Mouse (Mus musculus): ENCODE data around the gene Blvrb. TPM values are rescaled to one million over a fixed set of nuclear protein-coding genes. Genes with fewer than 3 reads are reported as not detected.

Gene Blvrb
- 56.7 TPM for polyA plus RNA-seq (2014; fragmentation: Illumina TruSeq; extraction: RNeasy Lipid Tissue Mini Kit (QIAGEN cat#74804); ENCODE audit: low read depth, low replicate concordance)

DNA sequence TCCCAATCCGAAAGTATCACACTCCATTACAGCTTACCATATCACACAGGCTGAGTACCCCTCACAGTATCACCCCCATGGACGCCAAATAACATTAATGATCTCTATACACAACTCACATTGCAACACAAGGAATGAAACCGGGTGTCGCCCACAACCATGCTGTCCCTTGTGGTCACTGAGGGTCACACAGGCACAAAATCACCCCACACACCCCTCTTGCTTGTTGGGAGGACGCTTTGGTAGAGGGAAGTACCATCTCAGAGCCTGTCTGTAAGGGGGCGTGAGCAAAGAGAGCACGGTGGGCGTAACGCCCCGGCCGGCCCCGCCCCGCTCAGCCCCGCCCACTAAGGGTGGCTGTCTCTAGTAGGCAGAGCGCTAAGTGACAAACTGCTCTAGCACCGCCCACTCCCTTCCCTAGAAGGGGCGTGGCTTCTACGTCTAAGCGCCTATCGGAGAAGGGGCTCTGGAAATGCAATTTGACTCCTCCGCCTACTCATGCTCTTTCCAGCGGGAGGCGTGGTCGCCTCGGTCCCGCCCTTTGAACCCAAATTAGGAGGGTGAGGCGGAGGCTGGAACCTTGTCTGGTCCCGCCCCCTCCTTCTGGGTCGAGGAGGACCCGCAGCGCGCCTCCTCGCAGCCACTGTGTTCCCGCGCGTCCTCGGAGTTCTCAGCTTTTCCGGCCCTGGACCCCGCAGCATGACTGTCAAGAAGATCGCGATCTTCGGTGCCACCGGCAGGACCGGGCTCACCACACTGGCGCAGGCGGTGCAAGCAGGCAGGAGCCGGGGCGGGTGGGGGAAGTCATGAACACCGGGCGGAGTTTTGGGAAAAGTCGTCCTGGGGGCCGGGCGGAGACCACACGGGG lies at the start of gene Blvrb, which contains the start of gene Sptbn4:
Blvrb (plus strand) TSS at position 560 of the 868 bp plus-strand sequence.
Sptbn4 (minus strand) TSS at position 268 of the 868 bp plus-strand sequence.

DNA sequence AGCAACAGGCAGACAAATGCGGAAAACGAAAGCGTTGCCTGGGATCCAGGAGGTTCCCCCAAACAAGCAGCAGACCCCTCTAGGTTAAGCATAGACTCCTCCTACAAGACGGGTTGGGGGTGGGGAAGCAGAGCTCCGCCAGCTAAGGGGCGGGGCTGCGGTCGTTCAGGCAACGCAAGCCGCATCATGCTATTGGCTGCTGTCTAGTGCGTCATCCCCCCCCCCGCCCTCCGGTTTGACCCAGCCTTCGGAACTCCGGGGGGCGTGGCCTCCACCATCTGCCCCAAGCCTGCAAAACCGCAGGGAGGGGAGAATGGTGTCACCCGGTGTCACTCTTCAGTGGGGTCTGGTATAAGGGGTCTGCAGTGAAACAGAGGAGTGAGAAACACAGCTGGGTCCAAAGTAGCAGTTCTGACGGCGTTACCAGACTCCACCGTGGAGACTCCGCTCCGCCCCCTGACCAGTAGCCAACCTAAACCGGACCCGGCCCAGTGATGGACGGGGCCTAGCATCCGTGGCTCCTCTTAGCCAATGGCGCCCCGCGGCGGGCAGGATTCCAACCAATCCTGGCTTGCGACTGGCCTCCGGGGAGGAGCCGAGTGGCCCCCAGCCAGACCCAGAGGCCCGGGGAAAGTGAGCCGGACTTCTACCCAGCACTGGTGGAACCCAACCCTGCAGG lies 25.5 kb downstream of the Blvrb start, which contains the start of gene Sertad3:
Sertad3 (plus strand) TSS at position 613 of the 679 bp plus-strand sequence.

GRCm38 (mm10) chr7:27486770-27487697 lies 39.3 kb downstream of the Blvrb start, which contains the start of gene Sertad1:
Sertad1 (plus strand) TSS chr7:27486910.

DNA sequence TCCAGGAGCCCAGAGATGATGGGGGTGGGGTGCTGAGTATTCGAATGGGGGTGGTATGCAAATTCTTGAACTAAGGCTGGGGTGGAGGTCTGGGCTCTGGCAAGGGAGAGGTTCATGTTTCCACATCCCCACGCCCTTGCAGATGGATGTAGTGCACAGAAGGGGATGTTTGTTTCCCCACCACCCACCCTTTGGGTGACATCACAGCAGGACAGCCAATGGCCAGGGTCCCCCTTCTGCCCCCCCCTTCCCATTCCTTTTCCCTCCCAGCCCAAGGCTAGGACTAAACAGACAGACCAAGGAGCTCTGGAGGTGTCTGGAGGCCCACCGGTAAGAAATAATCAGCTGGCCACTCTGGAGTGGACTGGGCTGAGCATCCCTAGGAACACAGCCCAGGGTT lies 51.3 kb downstream of the Blvrb start, which contains the start of gene Prx:
Prx (plus strand) TSS at position 289 of the 400 bp plus-strand sequence.

Other genes with a start within 250 kb of the Blvrb start
- 9.1 TPM for gene Itpkc, start 219.3 kb upstream of the Blvrb start, polyA plus RNA-seq (2014; fragmentation: Illumina TruSeq; extraction: RNeasy Lipid Tissue Mini Kit (QIAGEN cat#74804); ENCODE audit: low read depth, low replicate concordance)
- 26.0 TPM for gene Coq8b, start 215.0 kb upstream of the Blvrb start, polyA plus RNA-seq (2014; fragmentation: Illumina TruSeq; extraction: RNeasy Lipid Tissue Mini Kit (QIAGEN cat#74804); ENCODE audit: low read depth, low replicate concordance)
- gene Numbl, start 189.5 kb upstream of the Blvrb start, polyA plus RNA-seq (2014; fragmentation: Illumina TruSeq; extraction: RNeasy Lipid Tissue Mini Kit (QIAGEN cat#74804); ENCODE audit: low read depth, low replicate concordance), result 11.0 TPM
- 175 TPM for gene Ltbp4, start 110.3 kb upstream of the Blvrb start, polyA plus RNA-seq (2014; fragmentation: Illumina TruSeq; extraction: RNeasy Lipid Tissue Mini Kit (QIAGEN cat#74804); ENCODE audit: low read depth, low replicate concordance)
- 27.0 TPM for gene Shkbp1, start 92.0 kb upstream of the Blvrb start, polyA plus RNA-seq (2014; fragmentation: Illumina TruSeq; extraction: RNeasy Lipid Tissue Mini Kit (QIAGEN cat#74804); ENCODE audit: low read depth, low replicate concordance)
- 1.2 TPM for gene Gm20479, start 90.6 kb upstream of the Blvrb start, polyA plus RNA-seq (2014; fragmentation: Illumina TruSeq; extraction: RNeasy Lipid Tissue Mini Kit (QIAGEN cat#74804); ENCODE audit: low read depth, low replicate concordance)
- gene Sptbn4, start 292 bp upstream of the Blvrb start, polyA plus RNA-seq (2014; fragmentation: Illumina TruSeq; extraction: RNeasy Lipid Tissue Mini Kit (QIAGEN cat#74804); ENCODE audit: low read depth, low replicate concordance), result 0.56 TPM
- 7.5 TPM for gene Sertad3, start 25.8 kb downstream of the Blvrb start, polyA plus RNA-seq (2014; fragmentation: Illumina TruSeq; extraction: RNeasy Lipid Tissue Mini Kit (QIAGEN cat#74804); ENCODE audit: low read depth, low replicate concordance)
- 16.7 TPM for gene Sertad1, start 38.9 kb downstream of the Blvrb start, polyA plus RNA-seq (2014; fragmentation: Illumina TruSeq; extraction: RNeasy Lipid Tissue Mini Kit (QIAGEN cat#74804); ENCODE audit: low read depth, low replicate concordance)
- 2.0 TPM for gene Prx, start 51.3 kb downstream of the Blvrb start, polyA plus RNA-seq (2014; fragmentation: Illumina TruSeq; extraction: RNeasy Lipid Tissue Mini Kit (QIAGEN cat#74804); ENCODE audit: low read depth, low replicate concordance)
- 1.7 TPM for gene Hipk4, start 75.3 kb downstream of the Blvrb start, polyA plus RNA-seq (2014; fragmentation: Illumina TruSeq; extraction: RNeasy Lipid Tissue Mini Kit (QIAGEN cat#74804); ENCODE audit: low read depth, low replicate concordance)
- 98.1 TPM for gene Pld3, start 105.2 kb downstream of the Blvrb start, polyA plus RNA-seq (2014; fragmentation: Illumina TruSeq; extraction: RNeasy Lipid Tissue Mini Kit (QIAGEN cat#74804); ENCODE audit: low read depth, low replicate concordance)
- gene 2310022A10Rik, start 105.3 kb downstream of the Blvrb start, polyA plus RNA-seq (2014; fragmentation: Illumina TruSeq; extraction: RNeasy Lipid Tissue Mini Kit (QIAGEN cat#74804); ENCODE audit: low read depth, low replicate concordance), result 13.5 TPM
- gene Akt2, start 143.6 kb downstream of the Blvrb start, polyA plus RNA-seq (2014; fragmentation: Illumina TruSeq; extraction: RNeasy Lipid Tissue Mini Kit (QIAGEN cat#74804); ENCODE audit: low read depth, low replicate concordance), result 123 TPM
- gene Ttc9b, start 205.9 kb downstream of the Blvrb start, polyA plus RNA-seq (2014; fragmentation: Illumina TruSeq; extraction: RNeasy Lipid Tissue Mini Kit (QIAGEN cat#74804); ENCODE audit: low read depth, low replicate concordance), result not detected
- 15.8 TPM for gene Map3k10, start 226.6 kb downstream of the Blvrb start, polyA plus RNA-seq (2014; fragmentation: Illumina TruSeq; extraction: RNeasy Lipid Tissue Mini Kit (QIAGEN cat#74804); ENCODE audit: low read depth, low replicate concordance)
- 2.6 TPM for gene Zfp607b, start 241.4 kb downstream of the Blvrb start, polyA plus RNA-seq (2014; fragmentation: Illumina TruSeq; extraction: RNeasy Lipid Tissue Mini Kit (QIAGEN cat#74804); ENCODE audit: low read depth, low replicate concordance)

Measured in adipose tissue, adult 10 weeks (tissue).